Mouse (Mus musculus): ENCODE measurements around the gene Mt1. TPM values are rescaled to one million over a fixed set of nuclear protein-coding genes. Genes with fewer than 3 reads are reported as not detected.

Mt1 gene
- total RNA-seq, 2 experiments from 2014 or later = 99.6 to 103 TPM

DNA sequence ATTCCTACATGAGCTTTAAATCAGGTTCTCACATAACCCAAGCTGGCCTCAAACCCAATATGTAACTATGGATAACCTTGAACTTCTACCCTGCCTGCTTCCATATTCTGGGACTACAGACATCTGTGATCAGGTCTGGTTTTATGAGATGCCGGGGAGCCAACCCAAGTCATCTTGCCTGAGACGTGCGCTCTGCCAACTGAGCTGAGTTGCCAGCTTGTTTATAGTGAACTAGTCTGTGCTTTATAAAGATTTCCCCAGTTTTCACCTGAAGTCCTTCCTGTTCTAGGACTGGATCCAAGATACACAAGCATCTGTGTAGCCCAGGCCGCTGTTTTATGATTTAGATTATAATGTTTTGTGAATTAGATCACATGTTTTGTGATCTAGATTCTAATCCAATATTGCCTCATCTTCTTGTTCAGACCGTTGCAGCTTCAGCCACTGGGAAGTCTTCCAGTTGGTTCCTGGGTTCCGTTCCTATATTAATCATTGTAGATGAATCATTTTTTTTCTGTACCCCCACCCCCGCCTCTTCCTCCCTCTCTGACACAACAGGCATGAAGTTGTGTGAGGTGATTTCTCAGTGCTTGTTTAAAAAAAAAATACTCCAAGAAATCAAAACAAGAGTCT is 15.8 kb downstream of the Mt1 start:
- no peak for DNase-seq
- intact Hi-C loops (cut with DNase I) = no loop called here

DNA sequence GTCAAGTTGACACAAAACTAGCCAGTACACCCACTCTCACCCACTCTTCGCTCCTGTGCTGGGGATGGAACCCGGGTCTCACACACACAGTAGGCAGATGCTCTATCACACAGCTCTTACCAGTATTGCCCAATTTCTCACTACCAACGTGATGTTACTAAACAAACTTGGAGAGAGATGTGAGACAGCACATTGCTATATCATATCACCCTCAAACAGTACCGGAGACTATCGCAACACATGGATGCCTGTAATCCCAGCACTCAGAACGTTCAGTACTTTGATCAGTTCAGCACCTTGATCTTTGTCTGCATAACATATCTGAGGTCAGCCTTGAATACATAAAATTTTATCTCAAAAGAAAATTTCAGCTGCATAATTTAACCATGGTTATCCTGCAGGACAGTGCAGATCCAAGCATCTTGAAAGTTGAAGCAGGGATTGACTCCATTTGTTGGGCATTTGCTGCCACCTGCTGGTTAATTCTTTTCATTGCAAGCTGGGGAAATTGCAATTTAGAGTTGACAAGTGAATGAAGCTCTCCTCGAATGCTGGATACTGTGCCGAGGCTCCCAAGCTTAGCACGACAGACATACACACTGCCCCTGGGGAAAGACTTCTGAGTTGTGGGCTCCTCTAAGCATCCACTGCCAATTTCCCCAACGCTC is 20.5 kb downstream of the Mt1 start:
- no peak for DNase-seq
- intact Hi-C loops (cut with DNase I) = no loop called here

DNA sequence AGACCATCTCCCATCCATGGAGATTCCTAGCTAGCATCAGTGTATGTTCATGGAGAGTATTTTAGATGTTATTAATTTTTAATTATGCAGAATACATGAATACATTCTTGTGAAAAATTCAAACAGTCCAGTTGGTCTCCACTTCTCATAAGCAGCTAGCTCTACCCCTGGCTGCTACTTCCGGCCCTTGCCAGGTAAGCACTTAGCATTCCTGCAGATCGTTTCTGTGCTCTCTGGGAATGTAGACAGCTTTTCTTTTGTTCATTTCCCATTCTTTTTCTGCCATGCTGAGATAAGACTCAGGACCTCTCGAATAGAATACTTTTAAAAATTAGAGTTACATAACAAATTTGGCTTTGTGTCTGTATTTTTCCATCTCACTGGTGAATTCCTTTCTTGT is 25.2 kb downstream of the Mt1 start:
- intact Hi-C loops (cut with DNase I) = loop anchor here (5.0 to 10.0 kb wide), 2 partner anchors 107 to 549 kb away; partner anchors contain the start of gene Bbs2
- no peak for DNase-seq

DNA sequence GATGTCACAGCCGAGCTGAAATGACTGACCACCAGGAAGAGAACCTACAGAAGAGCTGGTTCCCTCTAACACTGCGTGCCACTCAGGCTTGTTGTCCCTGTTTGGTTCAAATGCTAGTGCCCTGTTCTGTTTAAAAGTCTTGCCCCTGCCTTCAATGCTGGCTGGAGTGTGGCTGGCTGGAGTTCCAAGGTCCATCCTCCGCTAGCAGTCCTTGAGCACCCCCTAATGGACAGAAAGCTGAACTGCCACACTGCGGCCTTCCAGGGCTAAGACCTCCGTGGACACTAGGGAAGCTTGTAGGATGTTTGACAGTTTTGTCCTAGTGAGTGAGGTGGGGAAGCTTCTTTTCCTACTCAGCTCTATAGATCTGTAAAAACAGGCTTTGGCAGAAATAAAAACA is 26.9 kb downstream of the Mt1 start:
- intact Hi-C loops (cut with DNase I) = loop anchor here (10.0 kb wide), 1 partner anchor 551 kb away; no protein-coding TSS in a partner anchor
- peak; percentile 57 to 70 for DNase-seq

DNA sequence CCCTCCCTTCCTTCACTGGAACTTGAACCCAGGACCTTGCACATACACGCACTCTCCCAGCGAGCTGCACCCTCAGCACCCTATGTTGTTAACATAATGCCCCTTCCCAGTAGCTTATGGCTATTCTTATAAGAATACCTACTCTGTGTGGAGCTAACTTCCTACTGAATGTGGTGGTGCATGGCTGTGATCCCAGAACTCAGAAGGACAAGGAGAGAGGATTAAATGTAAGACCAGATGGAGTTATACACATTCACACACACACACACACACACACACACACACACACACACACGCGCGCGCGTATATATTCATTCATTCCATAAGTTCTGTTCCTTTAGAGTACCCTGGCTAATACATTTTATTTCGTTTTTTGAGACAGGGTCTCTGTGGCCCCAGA is 27.4 kb downstream of the Mt1 start:
- DNase-seq = no peak
- intact Hi-C loops (cut with DNase I) = loop anchor here (10.0 kb wide), 1 partner anchor 551 kb away; no protein-coding TSS in a partner anchor

DNA sequence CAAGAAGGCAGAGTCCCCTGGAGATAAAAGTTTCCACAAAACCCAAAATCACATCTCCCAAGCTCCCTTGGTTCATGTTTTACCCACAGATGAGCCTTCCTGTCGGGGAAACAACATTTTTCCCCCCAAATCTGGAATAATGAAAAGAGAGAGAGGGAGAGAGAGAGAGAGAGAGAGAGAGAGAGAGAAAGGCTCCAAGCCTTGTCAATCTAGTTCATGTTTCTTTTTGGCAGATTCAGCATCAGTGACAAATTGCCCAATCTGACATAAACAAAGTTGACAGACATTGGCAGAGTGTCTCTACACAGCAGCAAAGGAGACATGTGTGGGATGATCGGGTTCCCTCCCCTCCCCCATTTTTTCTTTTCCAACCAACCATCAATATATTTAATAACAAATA is 28.6 kb downstream of the Mt1 start:
- intact Hi-C loops (cut with DNase I) = loop anchor here (10.0 kb wide), 1 partner anchor 553 kb away; no protein-coding TSS in a partner anchor
- no peak for DNase-seq

DNA sequence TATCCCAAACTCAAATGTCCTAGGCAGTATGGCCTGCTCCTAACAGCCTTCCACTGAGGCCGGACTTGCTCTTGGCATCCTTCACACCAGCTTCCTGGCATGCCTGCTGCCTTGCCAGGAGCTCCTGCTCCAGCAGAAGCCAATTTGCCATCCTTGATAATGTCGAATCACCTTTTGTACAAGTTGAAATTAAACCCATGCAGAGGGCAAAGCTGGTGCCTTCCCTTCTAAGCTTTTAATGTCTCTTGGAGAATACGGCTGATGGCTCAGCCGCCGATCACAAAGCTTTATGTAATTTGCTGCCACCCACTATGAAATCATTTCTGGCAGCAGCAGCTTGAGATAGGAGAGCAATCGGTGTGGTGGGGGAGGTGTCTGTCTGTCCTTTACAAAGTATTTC is 30.8 kb downstream of the Mt1 start:
- no peak for DNase-seq
- intact Hi-C loops (cut with DNase I) = loop anchor here (10.0 kb wide), 1 partner anchor 555 kb away; no protein-coding TSS in a partner anchor

DNA sequence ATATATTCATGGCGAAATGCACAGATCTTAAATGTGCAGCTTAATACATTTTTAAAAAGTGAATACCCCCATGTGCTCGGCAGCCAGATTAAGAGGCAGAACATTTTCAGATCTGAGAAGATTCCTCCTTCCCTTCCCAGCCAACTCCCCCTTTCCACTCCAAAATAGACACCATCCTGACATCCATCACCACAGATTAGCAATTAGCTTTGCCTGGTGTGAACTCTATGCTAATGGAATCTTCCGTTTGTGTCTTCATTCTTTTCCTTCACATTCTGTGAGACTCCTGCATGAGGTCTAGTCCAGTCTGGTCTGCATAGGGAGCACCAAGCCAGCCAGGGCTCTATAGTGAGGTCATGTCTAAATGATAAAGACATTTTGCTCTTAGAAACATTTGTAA is 31.3 kb downstream of the Mt1 start:
- intact Hi-C loops (cut with DNase I) = no loop called here
- no peak for DNase-seq

DNA sequence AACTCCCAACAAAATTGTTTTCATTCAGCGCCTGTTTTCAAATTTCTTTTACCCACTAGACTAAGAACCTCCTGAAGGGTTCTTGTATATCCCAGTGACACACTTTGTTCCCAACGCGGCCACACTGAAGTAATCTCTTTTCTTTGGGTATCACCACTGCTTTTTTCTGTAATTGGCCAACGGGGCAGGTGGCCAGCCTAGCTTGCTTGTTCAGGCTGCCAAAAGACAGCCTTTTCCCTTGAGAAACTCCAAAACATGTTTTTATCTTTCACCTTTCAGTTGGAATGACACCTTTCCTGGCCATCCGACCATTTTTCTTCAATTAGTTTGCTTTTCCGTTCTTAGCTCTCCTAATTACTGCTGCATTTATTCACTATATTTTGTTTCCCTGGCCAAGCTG is 34.9 kb downstream of the Mt1 start:
- intact Hi-C loops (cut with DNase I) = no loop called here
- DNase-seq = no peak

DNA sequence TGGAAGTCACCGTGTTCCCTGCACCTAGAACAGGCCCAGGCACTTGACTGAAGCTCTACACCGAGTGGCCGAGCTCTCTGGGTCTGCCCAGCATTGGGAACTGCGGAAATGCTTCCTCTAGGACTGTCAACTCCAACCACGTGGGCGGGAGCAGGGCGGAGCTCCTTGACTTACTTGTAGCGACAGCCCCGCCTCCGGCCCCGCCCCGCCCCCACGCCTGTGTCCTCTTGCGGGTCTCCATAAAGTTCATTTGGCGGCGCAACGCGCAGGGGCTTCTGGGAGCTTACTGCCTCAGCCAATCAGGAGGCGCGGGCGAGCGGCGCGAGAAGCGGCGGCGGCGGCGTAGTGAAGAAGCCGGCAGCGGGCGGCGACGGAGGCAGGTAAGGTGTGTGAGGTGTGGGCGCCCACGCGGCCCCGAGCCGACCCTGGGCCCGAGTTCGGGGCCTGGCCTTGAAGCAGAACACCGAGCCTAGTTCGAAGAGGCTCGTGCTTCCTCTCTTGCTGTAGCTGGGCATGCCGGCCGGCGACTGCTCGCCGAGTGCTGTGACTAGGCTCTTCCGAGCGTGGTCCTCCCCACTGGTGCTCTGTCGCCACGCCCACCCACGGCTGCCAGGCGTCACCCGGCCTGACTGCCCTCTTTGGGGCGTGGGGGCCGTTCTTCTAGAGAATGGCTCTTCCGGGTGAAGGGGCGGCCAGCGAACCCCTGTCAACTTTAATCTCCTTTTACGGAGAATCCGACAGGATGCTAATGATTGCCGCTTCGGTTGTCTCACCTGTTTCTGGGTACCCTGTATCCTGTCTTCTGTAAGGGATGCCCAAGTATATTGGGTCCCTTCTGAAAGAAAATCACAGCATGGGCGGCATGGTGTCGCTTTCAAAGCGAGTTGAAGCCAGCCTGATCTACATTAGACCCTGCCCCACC is 35.6 kb downstream of the Mt1 start, which contains the start of gene Nup93:
TSS of gene Nup93 (plus strand) at position 313 of the 922 bp plus-strand sequence.
- intact Hi-C loops (cut with DNase I) = loop anchor here (5.0 kb wide), 1 partner anchor 58 kb away; no protein-coding TSS in a partner anchor
- peak; percentile 97 to 98 for DNase-seq

DNA sequence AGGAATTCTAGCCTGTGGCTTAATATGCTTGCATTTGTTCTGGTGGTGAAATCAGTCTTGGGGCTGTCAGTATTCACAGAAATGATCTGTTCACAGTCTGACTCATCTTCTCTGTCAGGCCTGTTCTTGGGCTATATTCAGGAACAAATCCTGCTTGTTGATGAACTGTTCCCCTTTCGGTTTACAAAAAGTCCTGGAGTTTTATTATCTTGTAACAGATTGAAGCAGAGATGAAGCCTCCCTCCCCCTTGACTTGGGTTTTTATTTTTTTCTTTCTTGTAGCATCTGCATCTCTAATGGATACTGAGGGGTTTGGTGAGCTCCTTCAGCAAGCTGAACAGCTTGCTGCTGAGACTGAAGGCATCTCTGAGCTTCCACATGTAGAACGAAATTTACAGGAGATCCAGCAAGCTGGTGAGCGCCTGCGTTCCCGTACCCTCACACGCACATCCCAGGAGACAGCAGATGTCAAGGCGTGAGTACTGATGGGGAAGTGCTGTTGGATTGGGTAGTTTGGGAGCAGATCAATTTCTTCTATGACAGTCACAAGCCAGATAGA is 48.6 kb downstream of the Mt1 start:
- DNase-seq = no peak
- intact Hi-C loops (cut with DNase I) = no loop called here

Other genes with a start within 250 kb of the Mt1 start
- 10 to 100 TPM; 85.5 to 94.4 TPM for gene Amfr, start 166.2 kb upstream of the Mt1 start, total RNA-seq (2021)
- 10 to 100 TPM in 1 of 2 experiments, 1 to 10 TPM in 1; 8.7 to 11.9 TPM for gene Nudt21, start 142.1 kb upstream of the Mt1 start, total RNA-seq (2021)
- 10 to 100 TPM; 21.8 to 22.9 TPM for gene Ogfod1, start 141.9 kb upstream of the Mt1 start, total RNA-seq (2021)
- gene Bbs2, start 80.2 kb upstream of the Mt1 start, total RNA-seq (2021) = 1 to 10 TPM; 2.3 to 3.0 TPM
- gene Mt4, start 41.9 kb upstream of the Mt1 start, total RNA-seq (2021) = not detected
- 1 to 10 TPM; 2.2 to 7.5 TPM for gene Mt3, start 26.5 kb upstream of the Mt1 start, total RNA-seq (2021)
- 100 to 1,000 TPM in 1 of 2 experiments, 10 to 100 TPM in 1; 87.9 to 112 TPM for gene Mt2, start 6.4 kb upstream of the Mt1 start, total RNA-seq (2021)
- gene Nup93, start 35.5 kb downstream of the Mt1 start, total RNA-seq (2021) = 1 to 10 TPM; 8.7 to 9.7 TPM
- not detected for gene Slc12a3, start 150.1 kb downstream of the Mt1 start, total RNA-seq (2021)
- 100 to 1,000 TPM in 1 of 2 experiments, 10 to 100 TPM in 1; 93.3 to 102 TPM for gene Herpud1, start 207.4 kb downstream of the Mt1 start, total RNA-seq (2021)